Mouse (Mus musculus) forebrain, embryonic 11.5 days (tissue): ENCODE measurements around the gene Sgip1. TPM values are rescaled to one million over a fixed set of nuclear protein-coding genes. Genes with fewer than 3 reads are reported as not detected.

ENCODE experiments used
- ATAC-seq: fragments of 200-750 bp; cut with Nextera tagmentation; replicated peaks from 2 replicates; pipeline ENCODE4 v1.8.0; 2017; ENCODE audit warnings: moderate TSS enrichment; ENCODE audit not compliant: low FRiP score
- DNase-seq: peaks from one replicate; pipeline ENCODE4 v3.0.0-alpha.2; 2017; ENCODE audit warnings: low spot score
- H3K27ac ChIP-seq: fragments of 300-500 bp; sonication (generic); 2 replicates; pipeline ENCODE4 v1.5.1; 2014; ENCODE audit warnings: low read depth, low read length
- H3K27me3 ChIP-seq: fragments of 300-500 bp; sonication (generic); 2 replicates; pipeline ENCODE4 v1.6.1; 2014; ENCODE audit warnings: mild to moderate bottlenecking, low read length, mixed read lengths; ENCODE audit not compliant: control insufficient read depth, insufficient read depth
- H3K36me3 ChIP-seq: fragments of 300-500 bp; sonication (generic); 2 replicates; pipeline ENCODE4 v1.6.1; 2014; ENCODE audit warnings: mild to moderate bottlenecking, low read length, moderate library complexity, mixed read lengths; ENCODE audit not compliant: control insufficient read depth, insufficient read depth
- H3K4me1 ChIP-seq: fragments of 300-500 bp; sonication (generic); replicated peaks from 2 replicates; pipeline ENCODE4 v1.6.1; 2014; ENCODE audit warnings: low read length, mixed read lengths; ENCODE audit not compliant: control insufficient read depth, insufficient read depth
- H3K4me2 ChIP-seq: fragments of 300-500 bp; sonication (generic); 2 replicates; pipeline ENCODE4 v1.6.1; 2014; ENCODE audit warnings: low read depth, mild to moderate bottlenecking, low read length, moderate library complexity, mixed read lengths; ENCODE audit not compliant: severe bottlenecking
- H3K4me3 ChIP-seq: fragments of 300-500 bp; sonication (generic); 2 replicates; pipeline ENCODE4 v1.5.1; 2014; ENCODE audit warnings: low read depth, low read length
- H3K9ac ChIP-seq: fragments of 300-500 bp; sonication (generic); 2 replicates; pipeline ENCODE4 v1.6.1; 2014; ENCODE audit warnings: low read length
- H3K9me3 ChIP-seq: fragments of 300-500 bp; sonication (generic); 2 replicates; pipeline ENCODE4 v1.6.1; 2016; ENCODE audit warnings: low read length, mixed read lengths; ENCODE audit not compliant: control insufficient read depth
- WGBS: fragments of 180-500 bp; shearing (Covaris S2); extraction: QIAGEN DNeasy Blood & Tissue Kit; methylation state at CpG from one replicate; pipeline ENCODE4 v1.1.7; 2014; 5-methylcytosine and 5-hydroxymethylcytosine counted together
- polyA plus RNA-seq: library from polyadenylated mRNA; unstranded; fragments of >200 nt; fragmentation: Nextera tagmentation; extraction: Ambion mirVana; gene quantifications from 2 replicates; pipeline ENCODE4 v1.2.1, GENCODE M21; 2014

Sgip1 gene
- polyA plus RNA-seq, 1 experiment from 2014 or later = 12.8 TPM

DNA sequence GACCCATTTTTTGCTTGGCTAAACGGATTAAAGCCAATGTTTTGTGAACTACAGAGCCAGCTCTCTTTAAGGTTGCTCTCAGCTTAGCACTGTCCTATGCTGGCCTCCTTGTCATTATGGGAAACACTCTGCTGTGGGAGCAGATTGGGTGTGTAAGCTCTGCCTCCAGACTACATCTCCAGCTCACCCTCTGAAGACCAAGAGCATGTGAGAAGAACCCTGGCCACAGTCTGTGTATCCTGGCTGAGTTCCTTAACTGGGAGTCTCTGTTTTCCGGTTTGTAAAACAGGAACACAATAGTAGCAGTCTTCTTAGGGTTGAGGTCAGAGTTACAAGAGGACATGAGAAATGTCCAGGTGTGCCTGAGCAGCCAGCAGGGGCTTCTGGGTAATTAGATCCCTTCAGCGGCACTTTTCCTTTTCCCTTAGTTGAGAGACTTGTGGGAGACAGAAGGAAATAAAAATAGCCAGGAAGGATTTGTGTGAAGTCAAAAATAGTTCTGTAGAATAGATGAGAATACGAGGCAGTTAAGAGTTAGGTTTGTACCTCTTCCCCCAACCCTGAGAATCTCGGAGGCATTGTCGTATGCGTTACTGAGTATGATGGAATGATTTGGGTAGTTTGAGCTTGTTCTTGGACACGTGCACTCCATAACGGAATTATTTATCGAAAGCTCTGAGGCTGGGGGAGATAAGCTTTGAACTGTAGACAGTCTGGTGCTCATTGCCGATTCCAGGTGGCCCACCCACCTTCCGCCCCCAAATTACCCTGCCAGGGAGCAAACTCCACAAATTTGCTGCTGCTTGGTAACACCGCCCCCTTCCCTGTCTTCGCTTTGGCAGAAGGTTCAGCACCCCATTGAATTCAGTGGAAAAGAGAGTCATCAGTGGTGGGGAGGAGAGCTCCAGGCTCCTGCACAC lies 146.9 kb downstream of the Sgip1 start:
- Histone ChIP-seq H3K9me3 (no peaks in the 10 kb centered on the region), H3K4me2 (no peak overlapping the region), H3K27ac (no peak overlapping the region), H3K9ac (no peak overlapping the region), H3K4me3 (no peak overlapping the region), H3K27me3 (no peaks in the 10 kb centered on the region), H3K36me3 (no peaks in the 10 kb centered on the region), H3K4me1 (no peaks in the 10 kb centered on the region)
- WGBS = 88% methylated on average over 14 of the region's 14 CpGs
- ATAC-seq = no peak
- no peak for DNase-seq

DNA sequence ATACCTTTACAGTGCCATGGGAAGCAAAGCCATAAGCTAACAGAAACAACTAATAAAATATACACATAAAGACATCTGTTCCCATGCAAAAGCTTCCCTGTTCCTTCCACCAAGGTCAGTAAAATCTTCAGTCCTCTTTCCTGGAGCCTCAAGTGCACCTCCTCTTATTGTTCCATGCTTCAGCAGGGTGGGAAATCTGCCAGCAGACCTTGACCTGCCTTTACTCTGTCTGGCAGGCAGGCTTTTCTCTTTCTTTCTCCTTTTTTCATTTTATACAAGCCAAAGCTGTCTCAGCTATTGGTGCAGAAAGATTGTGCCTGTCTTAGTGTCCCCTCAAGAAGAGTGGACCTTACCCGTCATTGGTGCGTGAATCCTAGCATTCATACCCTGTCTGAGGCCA lies 154.8 kb downstream of the Sgip1 start:
- Histone ChIP-seq H3K27ac (no peak overlapping the region), H3K9ac (no peak overlapping the region), H3K27me3 (no peaks in the 10 kb centered on the region), H3K4me2 (no peak overlapping the region), H3K36me3 (no peaks in the 10 kb centered on the region), H3K9me3 (no peaks in the 10 kb centered on the region), H3K4me1 (no peaks in the 10 kb centered on the region), H3K4me3 (no peak overlapping the region)
- DNase-seq (no peak), ATAC-seq (no peak)
- WGBS = 99% methylated on average over 2 of the region's 2 CpGs

DNA sequence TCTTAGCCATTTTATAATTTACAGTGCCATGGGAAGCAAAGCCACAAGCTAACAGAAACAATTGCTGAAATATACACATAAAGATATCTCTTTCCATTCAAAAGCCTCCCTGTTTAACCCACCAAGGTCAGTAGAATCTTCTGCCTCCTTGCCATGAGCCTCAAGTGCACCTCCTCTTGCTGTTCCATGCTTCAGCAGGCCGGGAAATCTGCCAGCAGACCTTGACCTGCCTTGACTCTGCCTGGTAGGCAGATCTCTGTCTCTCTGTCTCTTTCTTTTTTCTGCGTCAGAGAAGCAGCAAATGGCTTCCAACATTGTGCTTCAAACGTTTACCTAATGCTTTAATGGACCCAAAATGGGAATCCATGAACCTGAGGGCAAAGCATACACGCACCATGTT lies 157.9 kb downstream of the Sgip1 start:
- Histone ChIP-seq H3K4me1 (no peaks in the 10 kb centered on the region), H3K4me3 (no peak overlapping the region), H3K27me3 (no peaks in the 10 kb centered on the region), H3K4me2 (no peak overlapping the region), H3K27ac (no peak overlapping the region), H3K36me3 (no peaks in the 10 kb centered on the region), H3K9me3 (no peaks in the 10 kb centered on the region), H3K9ac (no peak overlapping the region)
- ATAC-seq (no peak), DNase-seq (no peak)
- 85% methylated on average over 4 of the region's 4 CpGs for WGBS

DNA sequence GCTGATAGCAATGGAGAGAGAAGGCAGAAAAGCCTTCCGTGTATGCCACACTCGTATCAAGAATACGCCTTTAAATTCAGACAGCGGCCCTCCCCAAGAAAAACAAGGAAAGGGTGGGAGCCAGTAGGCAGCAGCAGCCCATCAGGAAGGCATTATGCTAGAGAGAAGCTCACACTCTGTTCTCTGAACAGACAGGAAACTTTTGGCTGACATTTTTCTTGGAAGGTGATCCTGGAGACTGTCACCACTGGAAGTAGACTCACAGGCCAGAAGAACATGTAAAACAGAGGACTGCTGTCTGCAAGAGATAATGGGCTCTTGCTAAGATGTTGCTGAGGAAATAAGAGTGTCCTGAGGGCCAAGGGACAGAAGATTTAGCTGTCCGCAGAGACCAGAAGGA lies 158.6 kb downstream of the Sgip1 start:
- H3K36me3 ChIP-seq = no peaks in the 10 kb centered on the region
- ATAC-seq (no peak), DNase-seq (no peak)
- no peak overlapping the region for H3K27ac ChIP-seq
- H3K4me1 ChIP-seq = no peaks in the 10 kb centered on the region
- no peaks in the 10 kb centered on the region for H3K9me3 ChIP-seq
- no peak overlapping the region for H3K4me2 ChIP-seq
- H3K9ac ChIP-seq = no peak overlapping the region
- no peaks in the 10 kb centered on the region for H3K27me3 ChIP-seq
- WGBS = 93% methylated on average over 5 of the region's 5 CpGs
- H3K4me3 ChIP-seq = no peak overlapping the region

DNA sequence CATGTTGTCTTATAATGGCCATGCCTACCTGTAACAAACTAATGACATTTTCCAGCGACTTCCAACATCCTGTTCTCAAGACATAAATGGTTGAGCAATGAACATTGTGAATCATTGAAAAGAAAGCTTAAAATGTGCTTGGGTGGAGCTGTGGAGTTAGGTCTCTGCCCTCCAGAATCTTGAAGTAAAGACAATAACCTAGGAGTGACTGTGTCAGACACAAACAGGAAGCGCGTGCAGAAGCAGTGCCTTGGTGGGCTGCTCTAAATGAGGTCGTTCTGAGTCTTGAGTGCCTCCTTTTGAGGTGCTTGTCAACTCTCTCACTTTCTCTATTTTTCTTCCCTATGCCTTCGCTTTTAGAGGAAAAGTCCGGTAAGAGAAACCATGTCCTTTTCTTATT lies 159.1 kb downstream of the Sgip1 start:
- no peak overlapping the region for H3K4me3 ChIP-seq
- no peak overlapping the region for H3K9ac ChIP-seq
- 84% methylated on average over 6 of the region's 6 CpGs for WGBS
- ATAC-seq = no peak
- no peaks in the 10 kb centered on the region for H3K36me3 ChIP-seq
- H3K27ac ChIP-seq = no peak overlapping the region
- no peak for DNase-seq
- H3K4me2 ChIP-seq = no peak overlapping the region
- H3K9me3 ChIP-seq = no peaks in the 10 kb centered on the region
- no peaks in the 10 kb centered on the region for H3K27me3 ChIP-seq
- no peaks in the 10 kb centered on the region for H3K4me1 ChIP-seq

DNA sequence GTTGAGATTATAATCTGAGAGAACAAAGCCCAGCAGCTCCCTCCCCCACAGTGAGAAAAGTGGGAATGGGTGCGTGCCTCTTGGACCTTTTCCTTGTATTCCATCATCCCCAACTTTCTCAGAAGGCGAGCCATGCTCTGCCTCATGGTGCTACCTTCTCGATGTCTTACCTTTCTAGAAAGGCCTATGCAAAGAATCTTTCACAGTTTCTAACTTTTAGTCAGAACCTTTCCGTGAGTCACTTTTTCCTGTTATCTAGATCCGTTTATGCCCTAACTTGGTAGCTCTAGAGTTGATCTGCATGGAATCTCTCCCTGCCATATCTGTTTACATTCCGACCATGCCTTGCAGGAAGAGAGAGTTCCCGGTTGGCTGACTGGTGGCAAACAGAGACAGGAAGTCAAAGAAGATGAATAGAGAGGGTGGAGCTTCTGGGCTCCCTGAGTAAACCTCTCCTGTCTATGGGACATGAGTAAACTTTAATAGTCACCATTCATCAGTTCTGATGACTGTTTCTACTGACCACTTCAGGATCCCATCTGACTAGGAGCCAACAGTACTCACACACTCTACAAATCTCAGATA lies 166.8 kb downstream of the Sgip1 start:
- 89% methylated on average over 7 of the region's 7 CpGs for WGBS
- no peaks in the 10 kb centered on the region for H3K4me1 ChIP-seq
- H3K9ac ChIP-seq = no peak overlapping the region
- H3K4me3 ChIP-seq = no peak overlapping the region
- DNase-seq (no peak), ATAC-seq (no peak)
- no peaks in the 10 kb centered on the region for H3K27me3 ChIP-seq
- no peak overlapping the region for H3K27ac ChIP-seq
- no peaks in the 10 kb centered on the region for H3K9me3 ChIP-seq
- H3K4me2 ChIP-seq = no peak overlapping the region
- H3K36me3 ChIP-seq = no peaks in the 10 kb centered on the region

DNA sequence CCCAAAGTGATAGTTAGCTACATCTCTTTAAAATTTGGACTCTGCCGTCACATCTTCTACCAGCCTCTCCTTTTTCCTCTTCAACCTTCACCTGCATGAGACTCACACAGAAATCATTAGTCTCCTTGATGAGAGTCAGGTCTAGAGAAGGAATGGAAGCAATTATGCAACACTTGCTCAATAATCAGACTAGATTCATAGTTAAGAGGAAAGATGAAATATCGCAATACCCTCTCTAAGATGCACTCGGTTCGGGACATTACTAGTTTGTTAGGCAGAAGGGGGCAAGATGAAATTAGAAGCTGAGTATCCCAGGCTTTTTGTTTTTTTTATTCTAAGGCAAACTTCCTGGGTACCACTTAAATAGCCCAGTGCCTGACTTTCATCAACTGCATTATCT lies 169.1 kb downstream of the Sgip1 start:
- H3K27ac ChIP-seq = no peak overlapping the region
- DNase-seq (no peak), ATAC-seq (no peak)
- H3K4me1 ChIP-seq = no peaks in the 10 kb centered on the region
- no peaks in the 10 kb centered on the region for H3K27me3 ChIP-seq
- H3K9ac ChIP-seq = no peak overlapping the region
- WGBS = 97% methylated on average over 4 of the region's 4 CpGs
- no peaks in the 10 kb centered on the region for H3K36me3 ChIP-seq
- no peak overlapping the region for H3K4me3 ChIP-seq
- H3K4me2 ChIP-seq = no peak overlapping the region
- H3K9me3 ChIP-seq = no peaks in the 10 kb centered on the region

DNA sequence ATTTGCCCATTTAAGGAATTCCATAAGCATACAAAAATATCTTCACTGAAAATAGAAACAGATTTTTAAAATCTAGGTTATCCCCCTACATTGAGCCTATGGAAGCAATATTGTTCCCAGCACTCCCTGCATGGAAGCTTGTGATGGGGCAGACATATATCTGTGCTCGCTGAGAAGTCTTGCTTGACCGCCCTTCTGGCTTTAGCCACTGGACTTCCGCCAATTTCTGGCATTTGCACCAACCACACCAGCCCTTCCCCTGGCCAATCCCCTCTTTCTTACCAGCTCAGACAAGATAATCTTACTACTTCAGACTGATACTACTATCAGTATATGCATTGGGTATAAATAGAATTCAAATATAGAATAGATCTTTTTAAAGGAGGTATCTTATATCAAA lies 172.1 kb downstream of the Sgip1 start:
- no peak for ATAC-seq
- DNase-seq = no peak
- no peak overlapping the region for H3K4me2 ChIP-seq
- H3K27ac ChIP-seq = no peak overlapping the region
- no peak overlapping the region for H3K4me3 ChIP-seq
- no peaks in the 10 kb centered on the region for H3K9me3 ChIP-seq
- H3K9ac ChIP-seq = no peak overlapping the region
- no peaks in the 10 kb centered on the region for H3K4me1 ChIP-seq
- H3K36me3 ChIP-seq = no peaks in the 10 kb centered on the region
- 92% methylated on average over 3 of the region's 3 CpGs for WGBS
- no peaks in the 10 kb centered on the region for H3K27me3 ChIP-seq
